Mouse (Mus musculus) macrophage (primary cell): ENCODE results near the gene Nkiras1. TPM values are rescaled to one million over a fixed set of nuclear protein-coding genes. Genes with fewer than 3 reads are reported as not detected.

Experiments used
- H3K27ac ChIP-seq: fragments of 350-480 bp; formaldehyde crosslinking; 2 replicates; pipeline ENCODE4 v1.9.0; 2021
- H3K36me3 ChIP-seq: fragments of 350-480 bp; formaldehyde crosslinking; 2 replicates; pipeline ENCODE4 v1.9.0; 2021; ENCODE audit errors: inconsistent target
- H3K4me3 ChIP-seq: fragments of 350-480 bp; formaldehyde crosslinking; 2 replicates; pipeline ENCODE4 v1.9.0; 2021; ENCODE audit errors: inconsistent target
- H3K79me2 ChIP-seq: fragments of 350-480 bp; formaldehyde crosslinking; 2 replicates; pipeline ENCODE4 v1.9.0; 2021; ENCODE audit errors: inconsistent target
- WGBS: methylation state at CpG from one replicate; pipeline ENCODE4 v1.1.7; 2026; ENCODE audit warnings: inconsistent platforms; ENCODE audit not compliant: missing documents; 5-methylcytosine and 5-hydroxymethylcytosine counted together
- polyA plus RNA-seq: library from polyadenylated mRNA; stranded (reverse); fragments of 250-400 nt; gene quantifications from 3 replicates; pipeline ENCODE4 v1.2.4, GENCODE M21; 2018; ENCODE audit warnings: inconsistent platforms

Nkiras1 gene
- polyA plus RNA-seq, 1 experiment from 2014 or later: 8.8 TPM

DNA sequence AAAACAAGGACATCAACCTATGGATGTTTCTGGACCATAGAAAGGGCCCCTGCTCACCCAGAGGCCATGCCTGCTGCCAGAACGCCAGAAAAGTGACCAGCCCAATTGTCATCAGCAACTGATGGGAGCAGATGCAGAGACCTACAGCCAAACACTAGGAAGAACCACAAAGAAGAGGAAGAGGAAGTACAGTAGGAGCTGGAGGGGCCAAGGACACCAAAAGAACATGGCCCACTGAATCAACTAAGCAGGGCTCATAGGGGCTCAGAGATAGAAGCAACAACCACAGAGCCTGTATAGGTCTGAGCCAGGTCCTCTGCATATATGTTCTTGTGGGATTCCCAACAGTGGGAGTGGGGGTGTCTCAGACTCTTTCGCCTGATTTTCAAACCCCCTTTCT lies 26.5 kb downstream of the Nkiras1 start:
- H3K36me3 ChIP-seq: no peaks in the 10 kb centered on the region
- 53% methylated on average over 2 of the region's 2 CpGs for WGBS

DNA sequence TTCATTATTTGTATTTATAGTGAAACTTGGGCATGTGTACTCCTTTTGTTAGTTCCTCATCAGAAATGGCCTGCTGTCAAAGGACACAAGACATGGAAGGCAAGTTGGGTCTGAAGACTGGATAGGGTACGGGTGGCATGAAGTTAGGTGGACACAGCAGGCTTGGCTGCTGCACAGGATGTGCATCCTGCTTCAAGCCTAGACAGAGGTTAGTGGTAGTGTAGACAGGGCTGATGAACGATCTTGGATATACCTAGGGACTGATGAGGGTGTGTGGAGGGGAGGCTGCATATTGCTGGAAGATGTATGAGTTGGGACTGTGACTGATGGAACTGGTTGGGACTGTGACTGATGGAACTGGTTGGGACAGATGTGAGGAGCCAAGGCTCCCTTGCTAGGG lies 27.9 kb downstream of the Nkiras1 start:
- H3K4me3 ChIP-seq: no peak overlapping the region
- H3K79me2 ChIP-seq: peaks cover 36% of the 10 kb centered on the region; the same call in 1 of the 2 replicates
- no peaks in the 10 kb centered on the region for H3K36me3 ChIP-seq
- WGBS: 100% methylated on average over 1 of the region's 2 CpGs
- H3K27ac ChIP-seq: no peak overlapping the region

More for the DNA sequence above, 26.5 kb downstream of the Nkiras1 start:
- no peak overlapping the region for H3K4me3 ChIP-seq
- H3K27ac ChIP-seq: no peak overlapping the region
- H3K79me2 ChIP-seq: peaks cover 37% of the 10 kb centered on the region; the same call in 1 of the 2 replicates

DNA sequence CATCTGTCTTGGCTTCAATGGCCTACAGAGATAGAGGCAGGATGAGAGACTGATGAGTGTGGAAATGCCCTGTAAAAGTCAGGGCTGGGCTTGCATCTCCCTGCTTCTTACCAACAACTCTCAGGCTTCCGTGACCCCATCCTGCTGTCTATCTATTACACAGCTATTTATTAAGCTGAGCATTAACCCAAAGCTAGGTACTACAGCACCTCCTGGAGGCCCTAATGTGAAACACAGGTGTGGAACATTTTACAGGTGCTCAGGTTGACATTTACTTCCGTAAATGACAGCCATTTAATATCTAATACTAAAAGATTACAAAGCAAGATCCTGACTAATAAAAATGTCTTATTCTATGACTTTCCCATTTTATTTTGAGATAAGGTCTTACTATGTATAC lies 29.7 kb downstream of the Nkiras1 start:
- no peak overlapping the region for H3K4me3 ChIP-seq
- WGBS: 100% methylated on average over 2 of the region's 2 CpGs
- H3K36me3 ChIP-seq: no peaks in the 10 kb centered on the region
- no peak overlapping the region for H3K27ac ChIP-seq
- peaks cover 32% of the 10 kb centered on the region for H3K79me2 ChIP-seq

DNA sequence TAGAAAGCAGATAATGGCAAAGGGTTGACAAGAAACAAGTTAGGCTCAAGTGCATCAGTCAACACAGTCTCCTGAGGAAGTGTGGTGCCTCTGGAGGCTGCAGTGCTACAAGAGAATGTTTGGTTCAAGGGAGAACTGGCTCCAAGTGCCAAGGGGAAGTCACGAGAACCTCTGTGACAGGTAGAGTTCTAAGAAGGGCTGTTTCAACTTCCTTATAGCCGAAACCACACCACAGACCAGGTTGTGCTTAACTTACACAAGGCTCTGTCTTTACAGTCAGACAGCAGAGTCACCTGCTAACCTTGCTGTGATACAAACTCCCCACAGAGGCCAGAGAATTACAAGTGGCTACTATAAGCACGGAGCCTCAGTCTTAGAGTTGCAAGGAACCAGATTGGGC lies 30.7 kb downstream of the Nkiras1 start:
- Histone ChIP-seq H3K27ac (no peak overlapping the region), H3K4me3 (no peak overlapping the region), H3K79me2 (peaks cover 31% of the 10 kb centered on the region), H3K36me3 (no peaks in the 10 kb centered on the region)
- WGBS: 12% methylated on average over 3 of the region's 3 CpGs

DNA sequence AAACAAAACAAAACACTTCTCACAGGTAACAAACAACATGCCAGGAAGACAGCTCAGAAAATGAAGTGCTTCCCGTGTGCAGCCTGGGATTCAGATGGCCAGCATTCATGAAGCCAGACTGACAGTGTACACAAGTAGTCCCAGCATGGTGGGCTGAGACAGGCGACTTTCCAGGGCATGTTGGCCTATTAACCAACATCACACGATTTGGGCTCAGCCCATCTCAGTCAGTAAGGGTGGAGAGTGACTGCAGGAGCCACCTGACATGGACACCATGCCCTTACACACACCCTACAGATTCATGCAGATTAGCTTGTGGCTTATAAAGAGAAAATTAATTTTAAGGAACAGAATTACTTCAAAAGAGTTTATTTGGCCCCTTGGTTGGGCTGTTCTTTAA lies 31.8 kb downstream of the Nkiras1 start:
- H3K36me3 ChIP-seq: no peaks in the 10 kb centered on the region
- WGBS: 76% methylated on average over 3 of the region's 3 CpGs

DNA sequence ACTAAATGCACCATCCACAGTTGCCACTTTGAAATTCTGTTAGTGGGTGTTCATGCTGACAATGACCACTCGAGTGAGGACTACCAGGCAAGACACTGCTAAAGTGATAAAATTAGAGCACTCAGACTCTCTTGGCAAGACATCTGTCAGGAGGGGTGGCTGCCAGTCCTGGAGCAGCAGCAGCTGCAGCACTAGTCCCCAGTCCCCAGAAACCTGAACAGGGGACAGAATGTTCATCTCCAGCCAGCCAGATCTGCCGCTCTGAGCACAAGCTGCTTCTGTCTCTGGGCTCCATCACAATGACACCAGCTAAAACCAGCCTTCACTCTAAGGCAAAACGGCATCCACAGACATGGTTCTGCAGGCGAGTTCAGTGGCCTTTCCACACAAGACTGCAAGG lies 32.3 kb downstream of the Nkiras1 start:
- no peaks in the 10 kb centered on the region for H3K36me3 ChIP-seq
- H3K4me3 ChIP-seq: no peak overlapping the region
- H3K79me2 ChIP-seq: peaks cover 42% of the 10 kb centered on the region
- H3K27ac ChIP-seq: no peak overlapping the region
- WGBS: 88% methylated on average over 4 of the region's 4 CpGs

More for the DNA sequence above, 31.8 kb downstream of the Nkiras1 start:
- H3K27ac ChIP-seq: no peak overlapping the region
- H3K79me2 ChIP-seq: peaks cover 37% of the 10 kb centered on the region
- no peak overlapping the region for H3K4me3 ChIP-seq

DNA sequence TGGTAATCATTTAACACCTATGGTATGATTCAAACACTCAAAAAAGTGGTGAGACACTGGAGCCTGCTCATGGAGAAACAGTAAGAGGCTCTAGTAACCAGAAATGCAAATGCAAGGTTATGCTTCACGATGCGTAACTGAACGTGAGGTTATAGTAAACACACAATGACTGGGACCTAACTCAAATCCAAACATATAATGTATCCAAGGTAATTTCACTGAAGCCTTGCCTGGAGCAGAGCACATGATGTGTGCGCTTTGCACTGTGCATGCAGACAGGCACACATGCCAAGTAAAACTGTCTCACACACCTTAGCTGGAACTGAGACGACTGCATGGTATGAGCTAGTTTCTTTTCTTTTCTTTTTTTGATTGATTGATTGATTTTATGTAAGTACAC lies 33.2 kb downstream of the Nkiras1 start:
- Histone ChIP-seq H3K79me2 (peaks cover 51% of the 10 kb centered on the region), H3K4me3 (no peak overlapping the region), H3K36me3 (no peaks in the 10 kb centered on the region), H3K27ac (no peak overlapping the region)
- WGBS: 100% methylated on average over 5 of the region's 5 CpGs

DNA sequence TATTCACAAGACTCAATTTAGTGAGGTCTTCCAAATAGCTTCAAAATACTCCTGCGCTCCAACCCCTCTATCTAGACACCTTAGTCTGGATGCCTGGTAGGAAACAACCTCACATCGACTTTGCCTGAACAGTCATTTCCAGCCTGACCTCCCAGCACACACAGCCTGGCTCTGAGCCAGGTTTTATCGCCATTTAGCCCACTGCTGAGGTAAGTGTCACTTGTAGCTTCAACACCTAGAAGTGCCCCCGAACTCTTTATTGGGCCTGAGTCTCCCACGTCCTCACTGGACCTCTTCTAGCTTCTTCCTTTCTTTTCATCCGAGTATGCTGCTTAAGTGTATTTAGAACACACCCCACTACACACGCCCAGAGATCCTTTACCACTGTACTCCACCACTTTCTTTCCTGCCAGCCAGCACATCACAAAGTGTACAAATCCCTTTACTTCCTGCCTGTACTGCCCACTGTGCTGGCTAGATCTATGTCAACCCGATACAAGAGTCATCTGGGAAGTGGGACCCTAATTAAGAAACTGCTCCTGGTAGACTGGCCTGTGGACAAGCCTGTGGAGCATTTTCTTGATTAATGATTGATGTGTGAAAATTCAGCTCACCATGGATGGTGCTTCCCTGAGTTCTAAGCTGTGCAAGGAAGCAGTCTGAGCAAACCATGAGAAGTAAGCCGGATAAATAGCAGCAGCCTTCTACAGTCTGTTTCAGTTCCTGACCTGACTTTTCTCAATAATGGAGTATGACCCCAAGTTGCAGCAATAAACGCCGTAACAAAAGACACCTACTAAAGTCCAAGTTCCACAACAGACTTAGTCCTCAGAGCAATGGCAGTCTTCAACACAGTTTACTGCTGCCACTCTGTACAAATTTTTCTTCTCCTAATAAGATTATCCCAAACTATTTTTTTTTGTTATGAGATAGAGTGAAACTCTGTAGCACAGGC lies 46.8 kb downstream of the Nkiras1 start:
- H3K27ac ChIP-seq: no peak overlapping the region
- peaks cover 85% of the 10 kb centered on the region; the same call in 1 of the 2 replicates for H3K79me2 ChIP-seq
- WGBS: 76% methylated on average over 11 of the region's 11 CpGs
- no peaks in the 10 kb centered on the region for H3K36me3 ChIP-seq
- H3K4me3 ChIP-seq: no peak overlapping the region

DNA sequence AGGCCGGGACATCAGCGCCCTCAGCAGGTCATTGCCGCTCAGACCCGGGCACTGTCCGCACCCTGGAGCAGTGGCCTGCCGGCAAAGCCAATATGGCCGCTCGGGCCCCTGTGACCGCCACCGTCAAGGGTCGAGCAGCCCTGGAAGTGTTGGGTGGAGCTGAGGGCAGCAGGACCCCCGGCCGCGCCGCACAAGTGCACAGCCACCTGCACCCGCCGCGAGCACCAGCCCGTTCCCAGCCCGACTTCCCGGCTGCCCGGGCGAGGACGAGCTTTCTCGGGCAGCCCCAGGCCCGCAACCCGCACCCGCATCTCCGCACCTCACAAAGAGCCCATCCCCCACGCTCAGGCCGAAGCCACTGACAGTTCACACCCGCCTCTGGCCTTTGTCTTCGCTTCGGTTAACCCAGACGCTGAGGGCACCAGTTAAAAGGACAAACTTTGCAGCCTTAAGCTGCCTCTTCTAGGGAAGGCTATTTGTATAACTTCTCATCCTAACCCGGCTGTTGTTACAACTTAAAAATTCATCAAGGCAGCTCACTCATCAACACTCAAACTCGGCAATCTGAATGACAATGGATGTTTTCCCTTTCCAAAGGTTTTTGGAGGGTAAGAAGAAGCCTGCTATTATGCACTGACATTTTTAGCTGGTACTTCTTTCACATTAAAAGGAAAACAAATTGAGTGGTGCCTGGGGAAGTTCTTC lies 56.2 kb downstream of the Nkiras1 start:
- Histone ChIP-seq H3K27ac (no peak overlapping the region), H3K36me3 (0 out of 2 replicates have a peak, but pooled peaks cover 11% of the 10 kb centered on the region), H3K4me3 (no peak overlapping the region), H3K79me2 (peaks cover 61% of the 10 kb centered on the region; the same call in 1 of the 2 replicates)
- 27% methylated on average over 37 of the region's 37 CpGs for WGBS

DNA sequence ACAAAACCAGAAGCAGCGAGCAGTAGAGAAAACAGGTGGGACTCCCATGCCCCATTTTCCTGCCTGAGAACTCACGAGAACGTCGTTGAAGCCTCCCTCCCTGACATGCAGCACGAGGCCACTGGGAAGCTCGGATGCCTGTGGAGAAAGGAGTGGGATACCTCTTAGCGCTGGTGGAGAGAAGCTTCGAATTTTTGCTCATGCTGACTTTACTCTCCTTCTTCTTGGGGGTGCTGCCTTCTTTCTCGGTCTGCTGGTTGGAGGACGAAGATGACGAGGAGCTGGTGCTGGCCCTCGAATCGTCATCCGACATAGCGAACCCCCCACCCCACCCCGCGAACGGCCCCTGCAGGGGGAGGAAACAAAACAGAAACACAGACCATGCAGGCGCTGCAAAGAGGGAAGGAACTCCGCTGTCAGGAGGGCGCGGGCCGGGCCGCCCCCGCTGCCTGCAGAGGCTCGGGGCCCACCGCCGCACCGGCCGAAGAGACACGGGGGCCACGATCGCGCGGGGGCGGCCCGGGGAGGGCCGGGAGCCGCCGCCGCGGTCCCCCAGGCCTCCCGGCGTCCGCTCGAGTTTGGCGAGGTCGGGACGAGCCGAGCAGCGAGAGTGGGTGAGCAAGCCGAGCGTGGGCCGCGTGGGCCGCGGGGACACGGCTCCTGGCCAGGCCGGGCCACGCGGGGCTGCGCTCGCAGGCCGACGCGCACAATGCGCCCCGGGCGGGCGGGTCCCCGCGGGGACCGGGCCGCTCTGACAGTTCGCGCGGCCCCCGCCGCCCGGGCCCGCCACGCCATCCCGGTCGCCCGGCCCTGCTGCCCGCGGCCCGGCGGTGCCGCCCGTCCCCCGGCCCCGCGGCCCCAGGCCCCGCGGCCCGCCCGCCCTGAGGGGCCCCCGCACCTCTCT lies 60.1 kb downstream of the Nkiras1 start:
- H3K4me3 ChIP-seq: peak overlapping the region; percentile 38
- peaks cover 22% of the 10 kb centered on the region; the same call in 1 of the 2 replicates for H3K79me2 ChIP-seq
- 2% methylated on average over 88 of the region's 99 CpGs for WGBS
- no peak overlapping the region for H3K27ac ChIP-seq
- H3K36me3 ChIP-seq: 0 out of 2 replicates have a peak, but pooled peaks cover 2% of the 10 kb centered on the region

DNA sequence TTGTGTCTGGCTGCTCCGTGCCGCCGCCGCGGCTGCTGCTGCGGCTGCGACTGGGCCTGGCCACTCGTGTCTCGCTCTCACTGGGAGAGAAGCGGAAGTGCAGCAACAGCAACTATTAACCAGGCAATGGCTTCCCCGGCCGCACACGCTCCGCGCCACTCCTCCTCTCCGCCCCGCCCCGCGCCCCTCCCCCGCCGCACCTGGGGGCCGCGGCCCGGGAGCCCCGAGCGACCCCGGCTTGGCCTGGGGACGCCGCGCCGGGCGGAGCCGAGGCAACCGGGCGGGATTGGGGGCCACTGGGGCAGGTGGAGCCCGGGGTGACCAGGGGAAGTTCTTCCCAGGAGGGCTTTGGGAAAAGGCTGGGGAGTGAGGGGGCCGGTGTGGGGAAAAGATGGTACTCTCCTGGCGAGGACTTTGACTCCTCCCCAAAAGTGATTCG lies 60.8 kb downstream of the Nkiras1 start, which contains the start of gene Ube2e1:
Gene Ube2e1 (minus strand): TSS at position 167 of the 439 bp plus-strand sequence.
- H3K36me3 ChIP-seq: no peaks in the 10 kb centered on the region
- H3K27ac ChIP-seq: no peak within 1 kb of the TSS
- H3K79me2 ChIP-seq: peaks cover 15% of the 10 kb centered on the region; the same call in 1 of the 2 replicates
- peak within 1 kb of the TSS; percentile 38 for H3K4me3 ChIP-seq
- 1% methylated on average over 37 of the region's 39 CpGs for WGBS
